Mouse (Mus musculus) kidney, embryonic 16.5 days (tissue): ENCODE measurements at regions not wholly inside any gene's neighbourhood (a gene's known extent, or its start where the extent isn't known, plus 50 kb on each side); places are given as distances from the start of the nearest gene placed in this dataset.

ENCODE experiments used
- ATAC-seq: fragments of 200-750 bp; cut with Nextera tagmentation; 2 replicates; pipeline ENCODE4 v1.8.0; 2017; ENCODE audit warnings: moderate TSS enrichment; ENCODE audit not compliant: low FRiP score, low TSS enrichment
- H3K27ac ChIP-seq: fragments of 300-500 bp; sonication (generic); 2 replicates; pipeline ENCODE4 v1.5.1; 2014; ENCODE audit warnings: low read length
- H3K27me3 ChIP-seq: fragments of 300-500 bp; sonication (generic); 2 replicates; pipeline ENCODE4 v1.6.1; 2014; ENCODE audit warnings: low read length, control low read depth, mixed read lengths; ENCODE audit not compliant: insufficient read depth
- H3K36me3 ChIP-seq: fragments of 300-500 bp; sonication (generic); 2 replicates; pipeline ENCODE4 v1.6.1; 2014; ENCODE audit warnings: low read length, control low read depth, mixed read lengths; ENCODE audit not compliant: insufficient read depth
- H3K4me1 ChIP-seq: fragments of 300-500 bp; sonication (generic); 2 replicates; pipeline ENCODE4 v1.6.1; 2014; ENCODE audit warnings: low read length, control low read depth, mixed read lengths; ENCODE audit not compliant: insufficient read depth
- H3K4me2 ChIP-seq: fragments of 300-500 bp; sonication (generic); replicated peaks from 2 replicates; pipeline ENCODE4 v1.6.1; 2014; ENCODE audit warnings: low read depth, low read length
- H3K4me3 ChIP-seq: fragments of 300-500 bp; sonication (generic); 2 replicates; pipeline ENCODE4 v1.5.1; 2014; ENCODE audit warnings: mild to moderate bottlenecking, low read length
- H3K9ac ChIP-seq: fragments of 300-500 bp; sonication (generic); replicated peaks from 2 replicates; pipeline ENCODE4 v1.6.1; 2014; ENCODE audit warnings: low read length
- H3K9me3 ChIP-seq: fragments of 300-500 bp; sonication (generic); 2 replicates; pipeline ENCODE4 v1.6.1; 2016; ENCODE audit warnings: low read length, control low read depth
- WGBS: fragments of 180-500 bp; shearing (Covaris S2); extraction: QIAGEN DNeasy Blood & Tissue Kit; methylation state at CpG from one replicate; pipeline ENCODE4 v1.1.7; 2014; 5-methylcytosine and 5-hydroxymethylcytosine counted together

DNA sequence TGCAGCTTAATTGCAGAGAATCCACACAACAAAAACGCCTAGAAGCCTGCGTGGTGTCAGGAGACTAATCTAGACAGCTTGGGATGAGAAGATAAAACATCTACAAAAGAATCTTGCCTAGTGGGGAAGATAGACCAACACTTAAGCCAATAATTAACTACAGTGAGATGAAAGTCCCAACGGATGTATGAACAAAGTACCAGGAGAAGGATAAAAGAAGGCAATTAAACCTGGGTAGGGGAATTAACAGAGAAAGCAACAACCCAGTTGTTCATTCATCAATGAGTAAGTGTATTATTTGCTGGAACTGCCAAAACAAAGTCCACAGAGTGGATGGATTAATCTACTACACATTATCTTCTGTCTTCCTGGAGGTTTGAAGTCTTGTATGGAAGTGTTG, 99.8 kb downstream of the Olfm4 start:
- Histone ChIP-seq H3K36me3 (0 out of 2 replicates have a peak, but pooled peaks cover 2% of the 10 kb centered on the region), H3K9ac (no peak overlapping the region), H3K4me1 (no peaks in the 10 kb centered on the region), H3K27me3 (no peaks in the 10 kb centered on the region), H3K4me2 (no peak overlapping the region), H3K9me3 (peaks cover 3% of the 10 kb centered on the region; the same call in 1 of the 2 replicates), H3K27ac (no peak overlapping the region), H3K4me3 (no peak overlapping the region)
- 66% methylated on average over 3 of the region's 3 CpGs for WGBS
- peak; percentile 57; the same call in 1 of the 2 replicates for ATAC-seq

DNA sequence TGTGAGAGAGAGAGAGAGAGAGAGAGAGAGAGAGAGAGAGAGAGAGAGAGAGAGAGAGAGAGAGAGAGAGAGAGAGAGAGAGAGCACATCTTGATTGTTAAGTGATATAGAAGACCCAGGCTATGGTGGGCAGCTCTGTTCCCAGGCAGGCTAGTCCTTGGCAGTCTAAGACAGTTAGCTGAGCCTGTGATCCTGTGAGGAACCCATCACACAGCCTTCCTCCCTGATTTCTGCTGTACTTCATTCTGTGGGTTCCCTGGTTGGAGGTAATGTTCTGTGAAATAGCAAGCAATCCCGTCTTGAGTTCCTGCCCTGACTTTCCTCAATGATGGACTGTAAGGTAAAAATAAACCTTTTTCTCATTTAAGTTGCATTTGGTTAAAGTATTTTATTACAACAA, 113.4 kb downstream of the Olfm4 start:
- no peaks in the 10 kb centered on the region for H3K9me3 ChIP-seq
- no peaks in the 10 kb centered on the region for H3K4me1 ChIP-seq
- ATAC-seq = peak; percentile 70; the same call in 1 of the 2 replicates
- H3K27me3 ChIP-seq = no peaks in the 10 kb centered on the region
- no peak overlapping the region for H3K9ac ChIP-seq
- H3K4me3 ChIP-seq = no peak overlapping the region
- no peak overlapping the region for H3K4me2 ChIP-seq
- H3K36me3 ChIP-seq = no peaks in the 10 kb centered on the region
- H3K27ac ChIP-seq = no peak overlapping the region
- 33% methylated on average over 1 of the region's 1 CpGs for WGBS

DNA sequence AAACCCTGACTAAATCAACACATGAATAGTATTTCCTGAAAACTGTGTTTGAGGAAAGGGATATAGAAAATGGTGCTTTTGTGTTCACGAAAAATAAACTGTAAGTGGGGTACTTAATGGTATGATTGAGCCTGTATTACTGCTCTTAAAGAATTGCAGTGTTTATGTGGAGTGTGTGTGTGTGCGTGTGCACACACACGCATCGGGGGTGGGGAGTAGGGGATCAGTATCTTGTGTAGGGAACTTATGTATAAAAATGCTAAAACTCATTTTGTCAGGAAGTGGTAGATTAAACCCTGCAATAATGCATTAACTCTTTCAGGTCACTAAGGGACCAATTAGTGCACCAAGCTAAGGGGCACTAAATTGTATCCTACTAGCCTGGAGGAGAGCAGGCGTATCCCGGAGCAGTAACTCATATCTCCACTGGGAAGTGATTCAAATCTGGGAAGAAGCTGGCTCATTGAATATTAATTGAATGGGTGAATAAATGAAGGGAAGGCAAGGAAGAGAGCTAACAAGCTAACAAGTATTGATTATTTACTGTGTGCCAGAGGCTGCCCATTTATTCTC, 129.3 kb downstream of the Olfm4 start:
- H3K4me3 ChIP-seq = no peak overlapping the region

DNA sequence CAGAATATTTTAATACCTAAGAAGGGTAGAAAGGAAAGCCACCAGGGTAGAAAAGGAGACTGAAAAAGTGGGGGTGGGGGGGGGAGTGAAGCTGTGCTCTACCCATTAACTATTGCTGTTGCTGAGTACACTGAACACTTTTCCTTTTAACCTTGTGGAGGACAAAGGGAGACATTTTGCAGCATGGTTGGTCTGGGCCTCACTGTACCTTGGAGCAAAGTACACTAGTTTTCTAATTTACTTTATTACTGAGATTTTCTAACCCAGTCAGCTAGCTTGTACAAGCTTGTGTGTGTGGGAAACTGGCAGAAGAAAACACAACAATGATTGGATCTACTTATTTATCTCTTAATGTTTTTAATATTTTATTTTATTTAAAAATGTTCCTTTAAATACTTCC, 130.4 kb downstream of the Olfm4 start:
- Histone ChIP-seq H3K4me1 (0 out of 2 replicates have a peak, but pooled peaks cover 3% of the 10 kb centered on the region), H3K9ac (no peak overlapping the region), H3K36me3 (no peaks in the 10 kb centered on the region), H3K4me2 (no peak overlapping the region), H3K4me3 (no peak overlapping the region), H3K27ac (no peak overlapping the region), H3K9me3 (no peaks in the 10 kb centered on the region), H3K27me3 (no peaks in the 10 kb centered on the region)
- 0 out of 2 replicates have a peak, but pooled peaks have one; percentile 49 for ATAC-seq

More for the DNA sequence above, 129.3 kb downstream of the Olfm4 start:
- H3K9me3 ChIP-seq = no peaks in the 10 kb centered on the region
- H3K27ac ChIP-seq = no peak overlapping the region
- H3K36me3 ChIP-seq = no peaks in the 10 kb centered on the region
- no peak overlapping the region for H3K9ac ChIP-seq
- H3K4me1 ChIP-seq = no peaks in the 10 kb centered on the region
- no peaks in the 10 kb centered on the region for H3K27me3 ChIP-seq
- H3K4me2 ChIP-seq = no peak overlapping the region
- no peak for ATAC-seq
- WGBS = 82% methylated on average over 6 of the region's 6 CpGs

DNA sequence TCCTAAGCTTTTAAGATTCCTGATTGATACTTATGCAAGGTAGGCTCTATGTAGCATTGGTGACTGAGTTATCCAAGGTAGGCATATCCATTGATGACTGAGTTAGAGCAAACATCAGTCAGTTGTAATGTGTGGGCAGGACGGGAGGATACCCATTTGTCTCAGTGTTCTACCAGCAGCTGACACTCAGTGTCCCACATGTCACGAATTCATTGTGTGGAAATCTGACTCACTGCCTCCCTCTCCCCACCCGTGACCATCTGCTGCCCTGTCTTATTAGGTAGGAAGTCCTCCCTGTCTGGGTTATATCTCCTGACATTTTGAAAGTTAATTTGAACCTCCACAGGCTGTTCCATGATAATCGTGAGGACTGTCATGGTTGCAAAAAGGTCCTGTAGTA, 141.3 kb downstream of the Olfm4 start:
- Histone ChIP-seq H3K4me2 (no peak overlapping the region), H3K36me3 (no peaks in the 10 kb centered on the region), H3K27ac (no peak overlapping the region), H3K27me3 (no peaks in the 10 kb centered on the region), H3K4me3 (no peak overlapping the region), H3K9ac (no peak overlapping the region), H3K4me1 (no peaks in the 10 kb centered on the region), H3K9me3 (no peaks in the 10 kb centered on the region)
- no peak for ATAC-seq
- 45% methylated on average over 4 of the region's 4 CpGs for WGBS

DNA sequence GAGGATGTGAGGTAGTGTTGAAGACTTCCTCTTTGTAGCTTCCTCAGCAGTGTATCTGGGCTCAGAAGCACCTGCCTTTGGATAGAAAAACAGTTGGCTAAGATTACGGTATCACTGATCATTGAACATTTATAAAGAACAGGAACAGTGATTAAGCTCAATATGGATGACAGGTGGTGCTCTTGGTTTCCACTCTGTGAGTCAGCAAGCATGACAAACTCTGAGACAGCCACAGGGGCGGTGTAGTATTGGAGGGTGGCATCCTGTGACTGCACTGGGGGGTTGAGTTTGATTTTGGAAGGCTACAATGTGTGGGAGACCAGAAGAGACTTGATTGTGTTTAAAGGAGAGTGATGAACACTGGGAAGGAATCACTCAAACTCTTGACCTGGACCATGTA, 144.3 kb downstream of the Olfm4 start:
- Histone ChIP-seq H3K4me3 (no peak overlapping the region), H3K36me3 (no peaks in the 10 kb centered on the region), H3K4me2 (no peak overlapping the region), H3K9me3 (no peaks in the 10 kb centered on the region), H3K27me3 (no peaks in the 10 kb centered on the region), H3K9ac (no peak overlapping the region), H3K4me1 (no peaks in the 10 kb centered on the region), H3K27ac (no peak overlapping the region)
- ATAC-seq = no peak
- 78% methylated on average over 2 of the region's 2 CpGs for WGBS

DNA sequence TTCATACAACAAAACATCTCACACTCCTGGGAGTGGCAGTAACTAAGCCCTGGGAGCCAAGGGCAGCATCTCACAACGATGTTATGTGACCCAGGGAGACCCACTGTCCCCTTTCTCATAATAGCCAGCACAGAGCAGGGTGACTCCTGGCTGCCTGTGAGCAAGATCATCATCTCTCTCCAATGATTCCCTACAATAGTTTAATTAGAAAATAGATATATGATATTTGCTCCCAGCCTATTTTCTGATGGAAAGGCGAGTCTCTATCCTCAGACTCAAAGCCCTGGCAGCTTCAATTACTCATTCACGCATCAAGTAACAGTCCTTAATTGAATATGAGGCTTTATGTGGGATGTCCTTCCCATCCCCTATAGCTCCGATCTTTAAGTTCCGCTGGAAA, 153.7 kb downstream of the Olfm4 start:
- Histone ChIP-seq H3K36me3 (no peaks in the 10 kb centered on the region), H3K27ac (no peak overlapping the region)
- 61% methylated on average over 5 of the region's 5 CpGs for WGBS

DNA sequence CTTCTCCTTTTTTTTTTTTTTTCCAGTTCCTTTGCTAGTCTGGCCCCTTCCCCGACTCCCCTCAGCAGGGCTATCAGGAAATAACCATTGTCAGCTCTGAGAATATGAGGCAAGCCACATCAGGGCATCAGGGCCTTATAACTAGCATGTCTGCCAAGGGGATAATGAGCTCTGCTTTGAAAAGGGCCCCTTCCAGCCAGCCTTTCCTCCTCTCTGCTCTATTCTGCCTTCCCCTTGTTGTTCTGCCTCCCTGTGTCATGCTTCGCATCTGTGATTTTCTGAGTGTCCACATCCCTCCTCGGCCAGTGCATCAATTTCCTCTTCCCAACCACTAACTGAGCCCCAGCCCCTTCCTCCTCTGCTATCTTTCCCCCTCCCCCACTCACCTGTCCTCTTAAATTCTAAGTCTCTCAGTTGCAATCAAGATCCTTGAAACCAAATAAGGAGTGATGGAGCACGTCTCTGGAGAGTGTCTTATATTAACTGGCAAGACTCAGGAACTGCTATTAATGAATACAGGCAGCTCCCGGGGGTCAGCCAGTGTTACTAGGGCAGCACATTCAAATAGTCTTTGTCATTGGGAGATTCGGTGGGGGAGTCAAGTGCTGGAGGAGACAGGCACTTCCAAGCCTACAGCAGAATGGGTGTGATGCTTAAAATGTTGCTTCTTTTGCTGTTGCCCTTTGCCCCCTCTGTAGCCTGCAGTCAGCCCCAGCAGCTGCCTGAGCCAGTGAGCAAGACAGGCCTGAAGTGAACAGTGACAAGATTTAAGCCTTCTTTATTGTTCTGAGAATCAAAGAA, 155.3 kb downstream of the Olfm4 start:
- Histone ChIP-seq H3K27ac (no peak overlapping the region), H3K36me3 (no peaks in the 10 kb centered on the region), H3K4me2 (no peak overlapping the region), H3K27me3 (no peaks in the 10 kb centered on the region), H3K9me3 (no peaks in the 10 kb centered on the region), H3K9ac (no peak overlapping the region), H3K4me3 (no peak overlapping the region), H3K4me1 (no peaks in the 10 kb centered on the region)
- ATAC-seq = peak; percentile 42; the same call in 1 of the 2 replicates
- WGBS = 21% methylated on average over 6 of the region's 6 CpGs

More for the DNA sequence above, 153.7 kb downstream of the Olfm4 start:
- H3K4me3 ChIP-seq = no peak overlapping the region
- H3K9me3 ChIP-seq = no peaks in the 10 kb centered on the region
- no peak overlapping the region for H3K9ac ChIP-seq
- H3K4me2 ChIP-seq = no peak overlapping the region
- no peaks in the 10 kb centered on the region for H3K27me3 ChIP-seq
- no peak for ATAC-seq
- H3K4me1 ChIP-seq = no peaks in the 10 kb centered on the region

DNA sequence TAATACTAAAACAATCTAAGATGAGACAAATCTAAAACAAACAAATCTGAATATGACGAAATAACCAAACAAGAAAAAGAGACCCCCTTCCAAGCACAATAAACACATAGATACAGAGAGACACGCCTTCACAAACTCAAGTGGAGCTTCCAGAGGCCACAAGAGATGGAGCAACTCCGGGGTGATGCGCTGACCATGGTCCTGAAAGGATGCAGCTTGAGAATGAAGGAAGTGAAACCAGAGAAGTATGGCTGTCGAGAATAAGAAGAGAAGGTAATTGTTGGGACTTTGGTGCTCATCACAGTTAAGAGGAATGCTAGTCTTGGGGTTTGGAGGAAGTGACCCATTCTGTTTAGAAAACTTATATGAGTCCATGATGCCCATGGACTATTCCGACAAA, 173.1 kb downstream of the Olfm4 start:
- H3K4me3 ChIP-seq = no peak overlapping the region
- no peak for ATAC-seq
- no peak overlapping the region for H3K27ac ChIP-seq
- WGBS = 41% methylated on average over 6 of the region's 6 CpGs
- H3K4me2 ChIP-seq = no peak overlapping the region
- no peaks in the 10 kb centered on the region for H3K27me3 ChIP-seq
- no peaks in the 10 kb centered on the region for H3K36me3 ChIP-seq
- H3K9ac ChIP-seq = no peak overlapping the region
- H3K4me1 ChIP-seq = no peaks in the 10 kb centered on the region
- no peaks in the 10 kb centered on the region for H3K9me3 ChIP-seq

DNA sequence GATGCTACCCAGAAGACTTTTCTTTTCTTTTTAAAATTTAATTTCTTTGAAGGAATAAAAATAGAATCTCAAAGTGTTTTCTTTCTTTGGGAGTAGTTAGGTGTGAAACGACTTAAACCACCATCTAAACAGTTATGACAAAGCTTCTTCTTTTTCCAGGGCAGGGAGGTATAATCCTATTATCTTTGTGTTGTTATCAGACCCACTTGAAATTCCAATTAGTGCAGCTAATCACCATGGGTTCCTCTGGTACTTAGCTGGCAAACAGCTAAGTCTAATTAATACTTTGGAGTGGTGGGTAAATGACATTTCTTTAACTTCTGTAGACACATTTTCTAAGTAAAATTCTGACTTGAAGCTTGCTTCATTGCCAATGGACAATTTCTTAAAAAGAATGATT, 185.3 kb downstream of the Olfm4 start:
- Histone ChIP-seq H3K9me3 (no peaks in the 10 kb centered on the region), H3K4me2 (no peak overlapping the region), H3K4me1 (0 out of 2 replicates have a peak, but pooled peaks cover 5% of the 10 kb centered on the region), H3K36me3 (no peaks in the 10 kb centered on the region), H3K9ac (no peak overlapping the region), H3K27me3 (no peaks in the 10 kb centered on the region), H3K4me3 (no peak overlapping the region), H3K27ac (no peak overlapping the region)
- WGBS = 72% methylated on average over 1 of the region's 1 CpGs
- ATAC-seq = no peak
